In the genomic region with DNA sequence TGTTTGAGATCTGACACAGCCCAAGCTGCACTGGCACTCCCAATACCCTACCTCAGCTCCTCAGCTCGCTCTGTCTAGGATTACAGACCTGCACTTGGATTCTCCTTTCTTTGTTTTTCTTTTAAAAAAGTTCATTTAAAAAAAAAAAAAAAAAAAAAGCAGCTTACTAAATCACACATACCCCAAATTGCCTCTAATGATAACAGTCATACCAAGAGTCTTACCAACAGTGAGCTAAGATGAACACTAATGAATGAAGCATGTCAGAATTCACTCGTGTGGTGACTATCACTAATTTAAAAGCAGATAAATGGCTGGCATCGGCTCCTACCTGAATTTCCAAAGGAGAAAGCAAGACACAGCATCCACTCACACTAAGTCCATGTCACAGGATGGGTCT, we compare ENCODE assay signal across 26 mouse cellular contexts. TPM values are rescaled to one million over a fixed set of nuclear protein-coding genes. Genes with fewer than 3 reads are reported as not detected.
DNase-seq lines count a peak whose midpoint lies in the region; ATAC-seq and TF ChIP-seq lines count a peak whose summit lies in the region.
"Had no signal": no experiment of that assay in that cellular context is flagged by ENCODE, and none has a peak within 500 bp of the region (broad histone marks: within the 10 kb centered on the region; RNA-seq: fewer than 3 reads in every experiment).

No protein-coding gene starts in this region.

- intact Hi-C loops in heart, postnatal 25 days (cut with DNase I) = no loop called here

- no peak overlapping the region for H3K4me2 ChIP-seq in heart, embryonic 11.5 days
- no peak overlapping the region for H3K4me2 ChIP-seq in kidney, postnatal 0 days (ENCODE audit: low read length)
- no peak overlapping the region for H3K4me2 ChIP-seq in kidney, embryonic 16.5 days (replicated peaks; ENCODE audit: low read depth, low read length)
- H3K4me2 ChIP-seq: hindbrain, embryonic 14.5 days; liver, embryonic 12.5 days; midbrain, embryonic 11.5 days; neural tube, embryonic 15.5 days had no signal

- DNase-seq in heart, postnatal 25 days (ENCODE audit: low spot score) = no peak
- no peak for DNase-seq in kidney, postnatal 0 days (ENCODE audit: low spot score)
- no peak for DNase-seq in spleen, adult 2 months (ENCODE audit: low read depth in 1 of 2, low spot score in 2 of 2)
- no peak for DNase-seq in spleen, postnatal 14 days (ENCODE audit: low spot score in 2 of 2)
- DNase-seq: adrenal gland, postnatal 14 days; cerebellum, adult 18-20 months; cerebellum, postnatal 10 days; kidney, adult 18-20 months; kidney, postnatal 10 days; left cerebral cortex, postnatal 4 days; liver, postnatal 0 days; retina, postnatal 1 day; right cerebral cortex, postnatal 25 days; spleen, adult 18-20 months; thymus, adult 2 months had no signal

- no peak overlapping the region for H3K27ac ChIP-seq in heart, embryonic 11.5 days (ENCODE audit: low read depth, low read length)
- H3K27ac ChIP-seq in kidney, postnatal 0 days = peak overlapping the region; percentile 39; the same call in 1 of the 2 replicates
- no peak overlapping the region for H3K27ac ChIP-seq in kidney, embryonic 16.5 days (ENCODE audit: low read length)
- H3K27ac ChIP-seq in spleen, adult 2 months (ENCODE audit: insufficient read depth, low read length) = peak overlapping the region; percentile 95
- H3K27ac ChIP-seq in small intestine, adult 2 months (ENCODE audit: insufficient read depth, low read depth, low read length) = peak overlapping the region; percentile 54
- H3K27ac ChIP-seq: heart, embryonic 13.5 days; hindbrain, embryonic 14.5 days; liver, embryonic 12.5 days; neural tube, embryonic 15.5 days had no signal

- no peaks in the 10 kb centered on the region for H3K27me3 ChIP-seq in heart, embryonic 11.5 days (ENCODE audit: control insufficient read depth, insufficient read depth, low read length)
- no peaks in the 10 kb centered on the region for H3K27me3 ChIP-seq in kidney, postnatal 0 days (ENCODE audit: insufficient read depth, low read length)
- no peaks in the 10 kb centered on the region for H3K27me3 ChIP-seq in kidney, embryonic 16.5 days (ENCODE audit: insufficient read depth, low read length)
- H3K27me3 ChIP-seq in spleen, adult 2 months (ENCODE audit: control insufficient read depth, insufficient read depth, low read length) = no peaks in the 10 kb centered on the region
- no peaks in the 10 kb centered on the region for H3K27me3 ChIP-seq in small intestine, adult 2 months (ENCODE audit: control insufficient read depth, insufficient read depth, low read length)
- H3K27me3 ChIP-seq: heart, embryonic 13.5 days; liver, embryonic 12.5 days; neural tube, embryonic 15.5 days had no signal

- 0 out of 2 replicates have a peak, but pooled peaks cover 2% of the 10 kb centered on the region for H3K4me1 ChIP-seq in heart, embryonic 11.5 days (ENCODE audit: control insufficient read depth, insufficient read depth, low read length)
- H3K4me1 ChIP-seq in kidney, postnatal 0 days (replicated peaks; ENCODE audit: insufficient read depth, low read length) = peaks cover 11% of the 10 kb centered on the region; the same call in 1 of the 2 replicates
- peaks cover 23% of the 10 kb centered on the region for H3K4me1 ChIP-seq in kidney, embryonic 16.5 days (ENCODE audit: insufficient read depth, low read length)
- peaks cover 23% of the 10 kb centered on the region for H3K4me1 ChIP-seq in spleen, adult 2 months (ENCODE audit: control insufficient read depth, insufficient read depth, insufficient read length)
- H3K4me1 ChIP-seq in small intestine, adult 2 months (ENCODE audit: control insufficient read depth, insufficient read depth, insufficient read length, low read length) = peaks cover 5% of the 10 kb centered on the region; the same call in 1 of the 2 replicates

- H3K4me3 ChIP-seq in heart, embryonic 11.5 days (ENCODE audit: low read depth, low read length) = no peak overlapping the region
- H3K4me3 ChIP-seq in kidney, postnatal 0 days (replicated peaks; ENCODE audit: low read depth, low read length) = no peak overlapping the region
- no peak overlapping the region for H3K4me3 ChIP-seq in kidney, embryonic 16.5 days (ENCODE audit: low read length)
- H3K4me3 ChIP-seq in spleen, adult 2 months (ENCODE audit: extremely low read depth, insufficient read depth, insufficient read length) = no peak overlapping the region
- no peak overlapping the region for H3K4me3 ChIP-seq in small intestine, adult 2 months (ENCODE audit: low read depth, low read length)
- H3K4me3 ChIP-seq: erythroblast, embryonic 14.5 days; heart, embryonic 13.5 days; liver, embryonic 12.5 days; neural tube, embryonic 15.5 days had no signal

- H3K36me3 ChIP-seq in heart, embryonic 11.5 days (ENCODE audit: control insufficient read depth, insufficient read depth, low read length) = no peaks in the 10 kb centered on the region
- H3K36me3 ChIP-seq in kidney, postnatal 0 days (ENCODE audit: insufficient read depth, low read length) = no peaks in the 10 kb centered on the region
- H3K36me3 ChIP-seq in kidney, embryonic 16.5 days (ENCODE audit: insufficient read depth, low read length) = no peaks in the 10 kb centered on the region
- no peaks in the 10 kb centered on the region; the same call in 1 of the 2 replicates for H3K36me3 ChIP-seq in spleen, adult 2 months (ENCODE audit: control insufficient read depth, insufficient read depth, low read length)
- H3K36me3 ChIP-seq in small intestine, adult 2 months (ENCODE audit: control insufficient read depth, insufficient read depth, low read length) = no peaks in the 10 kb centered on the region
- H3K36me3 ChIP-seq: heart, embryonic 13.5 days; liver, embryonic 12.5 days; neural tube, embryonic 15.5 days had no signal

- TF ChIP-seq CTCF in kidney, postnatal 0 days (IDR thresholded peaks at IDR 0.05; ENCODE audit: low read depth) = no peak
- no peak for TF ChIP-seq CTCF in spleen, adult 2 months (IDR thresholded peaks at IDR 0.05; ENCODE audit: extremely low read depth, insufficient read depth, insufficient read length, insufficient replicate concordance)
- no peak for TF ChIP-seq CTCF in small intestine, adult 2 months (IDR thresholded peaks at IDR 0.05; ENCODE audit: extremely low read depth, insufficient read length, insufficient replicate concordance, low read depth, low read length)

- no peaks in the 10 kb centered on the region for H3K9me3 ChIP-seq in heart, embryonic 11.5 days (replicated peaks; ENCODE audit: control insufficient read depth, low read length)
- no peaks in the 10 kb centered on the region for H3K9me3 ChIP-seq in kidney, postnatal 0 days (replicated peaks; ENCODE audit: low read length)
- H3K9me3 ChIP-seq in kidney, embryonic 16.5 days (ENCODE audit: low read length) = no peaks in the 10 kb centered on the region
- H3K9me3 ChIP-seq: heart, embryonic 13.5 days; liver, embryonic 12.5 days; neural tube, embryonic 15.5 days had no signal

- 70% methylated on average over 3 of the region's 3 CpGs for WGBS in heart, embryonic 11.5 days (ENCODE audit: insufficient replicate concordance)
- 74% methylated on average over 3 of the region's 3 CpGs for WGBS in kidney, postnatal 0 days
- WGBS in kidney, embryonic 16.5 days = 71% methylated on average over 3 of the region's 3 CpGs
- whole genome bisulfite sequencing in spleen, adult 2 months = 85% methylated on average over 3 of the region's 3 CpGs
- 86% methylated on average over 3 of the region's 3 CpGs for WGBS in small intestine, adult 2 months

- H3K9ac ChIP-seq in heart, embryonic 11.5 days (ENCODE audit: low read depth, low read length) = 0 out of 2 replicates have a peak overlapping the region, but pooled peaks have one; percentile 3
- H3K9ac ChIP-seq in kidney, postnatal 0 days (ENCODE audit: low read depth, low read length) = no peak overlapping the region
- H3K9ac ChIP-seq in kidney, embryonic 16.5 days (replicated peaks; ENCODE audit: low read length) = no peak overlapping the region
- H3K9ac ChIP-seq: hindbrain, embryonic 14.5 days; liver, embryonic 12.5 days; liver, postnatal 0 days; neural tube, embryonic 15.5 days had no signal

- no peak for TF ChIP-seq POLR2A in spleen, adult 2 months (IDR thresholded peaks at IDR 0.05; ENCODE audit: low read depth, low read length)
- no peak for TF ChIP-seq POLR2A in small intestine, adult 2 months (IDR thresholded peaks at IDR 0.05; ENCODE audit: low read depth, low read length)

- ATAC-seq in heart, embryonic 11.5 days (replicated peaks; ENCODE audit: insufficient number of reproducible peaks, low FRiP score, low TSS enrichment) = no peak
- no peak for ATAC-seq in kidney, postnatal 0 days (replicated peaks; ENCODE audit: low FRiP score, low read depth)
- no peak for ATAC-seq in kidney, embryonic 16.5 days (ENCODE audit: low FRiP score, low TSS enrichment)
- ATAC-seq in megakaryocyte-erythroid progenitor cell, adult 5-6 weeks (replicated peaks; ENCODE audit: low FRiP score, low TSS enrichment, poor library complexity, severe bottlenecking) = no peak
- ATAC-seq: forebrain, embryonic 16.5 days; liver, embryonic 12.5 days; liver, postnatal 0 days had no signal

RNA-seq across cellular contexts. Expression of a gene that starts 4.6 kb away (rescaled TPM):
- 47.1 TPM in 2 replicates for polyA plus RNA-seq in heart, embryonic 11.5 days (2014; fragmentation: Nextera tagmentation; extraction: Ambion mirVana)
- total RNA-seq in heart, postnatal 25 days (2021) = 10 to 100 TPM; 67.3 to 71.1 TPM
- 42.8 and 43.6 TPM in 2 replicates for polyA plus RNA-seq in kidney, postnatal 0 days (2015; fragmentation: Nextera tagmentation; extraction: Ambion mirVana)
- polyA plus RNA-seq in kidney, embryonic 16.5 days (2015; fragmentation: Nextera tagmentation; extraction: Ambion mirVana) = 42.6 and 43.7 TPM in 2 replicates
- polyA plus RNA-seq in spleen, adult 2 months (2012; rRNA removed) = 6.5 and 9.2 TPM in 2 replicates
- 2.3 and 2.6 TPM in 2 replicates for polyA plus RNA-seq in small intestine, adult 2 months (2012; rRNA removed)
- 12.7 and 16.4 TPM in 2 replicates for total RNA-seq in megakaryocyte-erythroid progenitor cell, adult 5-6 weeks (2014; fragmentation: Nextera tagmentation)
- total RNA-seq in megakaryocyte-erythroid progenitor cell, adult 5-6 weeks (2017) = 20.2 and 25.7 TPM in 2 replicates

Comparison
In these comparisons a context has a peak if more than half of its experiments do, and no peak if none do; other contexts are left out.
1. H3K27ac ChIP-seq: peak in kidney, postnatal 0 days (single experiment), spleen, adult 2 months (single experiment) and small intestine, adult 2 months (single experiment); none in heart, embryonic 11.5 days (single experiment) and kidney, embryonic 16.5 days (single experiment).